Mouse (Mus musculus) heart, postnatal 0 days (tissue): ENCODE data around the gene Sox9. TPM values are rescaled to one million over a fixed set of nuclear protein-coding genes. Genes with fewer than 3 reads are reported as not detected.
A peak's percentile ranks its signal among the peaks of the same experiment; 100 is the strongest.

Experiments
- ATAC-seq: fragments of 200-750 bp; cut with Nextera tagmentation; 2 replicates; pipeline ENCODE4 v1.8.0; 2017; ENCODE audit warnings: low read depth, moderate number of reproducible peaks, moderate library complexity; ENCODE audit not compliant: insufficient read depth
- DNase-seq: peaks from one replicate; pipeline ENCODE4 v3.0.0-alpha.2; 2016; ENCODE audit warnings: low spot score
- H3K27ac ChIP-seq: fragments of 300-500 bp; sonication (generic); 2 replicates; pipeline ENCODE4 v1.5.1; 2014; ENCODE audit warnings: low read depth, mild to moderate bottlenecking
- H3K27me3 ChIP-seq: fragments of 300-500 bp; sonication (generic); 2 replicates; pipeline ENCODE4 v1.6.1; 2014; ENCODE audit warnings: low read length, mixed read lengths; ENCODE audit not compliant: control insufficient read depth, insufficient read depth
- H3K36me3 ChIP-seq: fragments of 300-500 bp; sonication (generic); replicated peaks from 2 replicates; pipeline ENCODE4 v1.6.1; 2014; ENCODE audit warnings: low read length, mixed read lengths; ENCODE audit not compliant: control insufficient read depth, insufficient read depth
- H3K4me1 ChIP-seq: fragments of 300-500 bp; sonication (generic); 2 replicates; pipeline ENCODE4 v1.6.1; 2014; ENCODE audit warnings: antibody characterized with exemption; ENCODE audit not compliant: control insufficient read depth, insufficient read depth
- H3K4me2 ChIP-seq: fragments of 300-500 bp; sonication (generic); 2 replicates; pipeline ENCODE4 v1.6.1; 2014; ENCODE audit warnings: low read depth, mild to moderate bottlenecking, low read length, moderate library complexity
- H3K4me3 ChIP-seq: fragments of 300-500 bp; sonication (generic); 2 replicates; pipeline ENCODE4 v1.5.1; 2014; ENCODE audit warnings: low read depth, low read length
- H3K9ac ChIP-seq: fragments of 300-500 bp; sonication (generic); replicated peaks from 2 replicates; pipeline ENCODE4 v1.6.1; 2014; ENCODE audit warnings: low read depth, low read length, mixed read lengths
- H3K9me3 ChIP-seq: fragments of 300-500 bp; sonication (generic); replicated peaks from 2 replicates; pipeline ENCODE4 v1.6.1; 2016; ENCODE audit warnings: low read length; ENCODE audit not compliant: control insufficient read depth
- CTCF ChIP-seq: IDR thresholded peaks from 2 replicates; pipeline ENCODE4 v1.5.1; 2016; ENCODE audit warnings: antibody characterized with exemption, control low read depth, low read depth
- EP300 ChIP-seq: IDR thresholded peaks from 2 replicates; pipeline ENCODE4 v1.6.1; 2016; ENCODE audit warnings: antibody characterized with exemption, low read depth
- WGBS: fragments of 180-500 bp; shearing (Covaris S2); extraction: QIAGEN DNeasy Blood & Tissue Kit; methylation state at CpG from one replicate; pipeline ENCODE4 v1.1.7; 2014; 5-methylcytosine and 5-hydroxymethylcytosine counted together
- polyA plus RNA-seq: library from polyadenylated mRNA; unstranded; fragments of >200 nt; fragmentation: Nextera tagmentation; extraction: Ambion mirVana; gene quantifications from 2 replicates; pipeline ENCODE4 v1.2.1, GENCODE M21; 2015
- total RNA-seq: library from RNA; depleted of rRNA; stranded (reverse); fragments of >200 nt; gene quantifications from 2 replicates; pipeline ENCODE4 v1.2.3, GENCODE M21; 2014; ENCODE audit warnings: low replicate concordance

The Sox9 gene
- total and polyA plus RNA-seq, 2 experiments from 2014 or later, result 3.4 to 9.5 TPM

DNA sequence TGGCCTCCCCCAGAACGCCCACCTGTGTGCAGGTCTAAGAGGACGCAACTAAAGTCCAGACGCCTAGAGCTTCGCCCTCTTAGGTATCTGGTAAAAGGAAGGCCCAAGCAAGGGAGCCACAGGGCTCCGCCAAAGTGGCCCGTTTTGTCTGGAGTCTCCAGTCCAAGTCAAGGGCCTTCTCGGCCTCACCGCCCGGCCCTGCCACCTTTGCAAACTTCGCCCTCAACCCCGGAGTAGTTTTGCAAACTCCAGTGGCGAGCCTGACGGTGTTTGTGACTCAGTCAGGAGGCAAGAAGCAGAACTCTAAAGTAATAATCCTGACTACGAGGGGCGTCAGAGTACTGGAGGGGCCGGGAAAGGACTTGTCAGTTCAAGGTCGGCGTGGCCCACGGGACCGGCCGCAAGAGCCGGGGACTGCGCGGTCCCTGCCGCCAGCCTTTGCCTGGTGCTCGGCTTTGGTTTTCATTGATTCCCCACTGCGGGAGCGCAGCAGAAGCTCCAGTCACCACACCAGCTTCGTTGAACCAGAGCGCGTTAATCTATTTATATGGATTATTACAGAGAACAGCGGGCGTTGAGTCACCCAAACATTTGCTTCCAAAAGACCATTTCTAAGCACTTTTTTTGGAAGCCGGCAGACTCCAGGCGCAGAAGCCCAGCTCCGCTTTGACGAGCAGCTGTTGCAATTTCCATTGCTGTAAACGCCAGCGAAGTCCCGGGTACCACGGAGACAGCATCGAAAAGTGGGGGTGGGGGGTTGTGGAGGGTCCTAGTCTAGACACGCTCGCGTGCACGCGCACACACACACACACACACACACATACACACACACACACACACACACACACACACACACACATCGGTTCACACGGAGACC, 751 bp upstream of the Sox9 start:
- H3K9ac ChIP-seq, result no peak overlapping the region
- peak overlapping the region; percentile 59 for H3K4me3 ChIP-seq
- TF ChIP-seq CTCF, result no peak
- no peak for TF ChIP-seq EP300
- H3K27ac ChIP-seq, result peak overlapping the region; percentile 49
- H3K4me1 ChIP-seq, result no peaks in the 10 kb centered on the region
- ATAC-seq (no peak), DNase-seq (peak; percentile 20)
- H3K4me2 ChIP-seq, result peak overlapping the region; percentile 66
- H3K27me3 ChIP-seq, result peaks cover 96% of the 10 kb centered on the region
- no peaks in the 10 kb centered on the region for H3K9me3 ChIP-seq
- WGBS, result under 1% methylated on average over 49 of the region's 49 CpGs
- no peaks in the 10 kb centered on the region for H3K36me3 ChIP-seq

DNA sequence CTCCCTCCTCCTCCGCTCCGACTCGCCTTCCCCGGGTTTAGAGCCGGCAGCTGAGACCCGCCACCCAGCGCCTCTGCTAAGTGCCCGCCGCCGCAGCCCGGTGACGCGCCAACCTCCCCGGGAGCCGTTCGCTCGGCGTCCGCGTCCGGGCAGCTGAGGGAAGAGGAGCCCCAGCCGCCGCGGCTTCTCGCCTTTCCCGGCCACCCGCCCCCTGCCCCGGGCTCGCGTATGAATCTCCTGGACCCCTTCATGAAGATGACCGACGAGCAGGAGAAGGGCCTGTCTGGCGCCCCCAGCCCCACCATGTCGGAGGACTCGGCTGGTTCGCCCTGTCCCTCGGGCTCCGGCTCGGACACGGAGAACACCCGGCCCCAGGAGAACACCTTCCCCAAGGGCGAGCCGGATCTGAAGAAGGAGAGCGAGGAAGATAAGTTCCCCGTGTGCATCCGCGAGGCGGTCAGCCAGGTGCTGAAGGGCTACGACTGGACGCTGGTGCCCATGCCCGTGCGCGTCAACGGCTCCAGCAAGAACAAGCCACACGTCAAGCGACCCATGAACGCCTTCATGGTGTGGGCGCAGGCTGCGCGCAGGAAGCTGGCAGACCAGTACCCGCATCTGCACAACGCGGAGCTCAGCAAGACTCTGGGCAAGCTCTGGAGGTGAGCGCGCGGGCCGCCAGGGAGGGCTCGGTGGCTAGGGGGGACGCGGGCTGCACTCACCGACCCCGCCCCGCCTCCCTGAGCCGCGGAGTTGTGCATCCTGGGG, 515 bp downstream of the Sox9 start:
- peak overlapping the region; percentile 68 for H3K27ac ChIP-seq
- no peak for TF ChIP-seq EP300
- TF ChIP-seq CTCF, result no peak
- H3K4me2 ChIP-seq, result peak overlapping the region; percentile 66
- peaks cover 92% of the 10 kb centered on the region for H3K27me3 ChIP-seq
- H3K4me3 ChIP-seq, result peak overlapping the region; percentile 59
- no peaks in the 10 kb centered on the region for H3K36me3 ChIP-seq
- peak; percentile 15; the same call in 1 of the 2 replicates for ATAC-seq
- H3K9me3 ChIP-seq, result no peaks in the 10 kb centered on the region
- WGBS, result under 1% methylated on average over 72 of the region's 75 CpGs
- peak overlapping the region; percentile 44 for H3K9ac ChIP-seq
- no peaks in the 10 kb centered on the region for H3K4me1 ChIP-seq
- no peak for DNase-seq

GRCm38 (mm10) chr11:112783401-112784346, 1.6 kb downstream of the Sox9 start:
- Histone ChIP-seq H3K4me3 (peak overlapping the region; percentile 59), H3K4me2 (peak overlapping the region; percentile 66), H3K27ac (no peak overlapping the region), H3K27me3 (peaks cover 92% of the 10 kb centered on the region), H3K9me3 (no peaks in the 10 kb centered on the region), H3K9ac (no peak overlapping the region), H3K4me1 (no peaks in the 10 kb centered on the region), H3K36me3 (no peaks in the 10 kb centered on the region)
- no peak for TF ChIP-seq EP300
- TF ChIP-seq CTCF, result no peak
- ATAC-seq (no peak), DNase-seq (no peak)
- 1% methylated on average over 42 of the region's 42 CpGs for WGBS

DNA sequence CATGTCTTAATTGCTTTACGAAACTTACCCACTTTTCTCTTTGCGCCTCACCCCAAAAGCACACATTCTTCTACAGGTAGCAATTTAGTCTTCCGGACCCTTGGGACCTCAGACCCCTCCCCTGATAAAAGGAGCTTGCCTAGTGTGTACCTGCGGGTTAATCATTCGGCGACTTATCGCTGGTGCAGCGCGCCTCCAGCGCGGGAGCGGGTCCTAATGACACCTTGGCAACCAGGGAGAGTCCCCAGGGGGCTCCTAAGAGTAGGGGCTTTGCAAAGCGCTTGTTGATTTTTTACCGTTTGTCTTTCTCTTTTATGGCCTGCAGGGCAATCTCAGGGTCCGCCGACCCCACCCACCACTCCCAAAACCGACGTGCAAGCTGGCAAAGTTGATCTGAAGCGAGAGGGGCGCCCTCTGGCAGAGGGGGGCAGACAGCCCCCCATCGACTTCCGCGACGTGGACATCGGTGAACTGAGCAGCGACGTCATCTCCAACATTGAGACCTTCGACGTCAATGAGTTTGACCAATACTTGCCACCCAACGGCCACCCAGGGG, 2.4 kb downstream of the Sox9 start:
- Histone ChIP-seq H3K4me3 (peak overlapping the region; percentile 59), H3K9ac (no peak overlapping the region), H3K27ac (no peak overlapping the region), H3K4me1 (no peaks in the 10 kb centered on the region), H3K4me2 (peak overlapping the region; percentile 66), H3K36me3 (no peaks in the 10 kb centered on the region), H3K9me3 (no peaks in the 10 kb centered on the region), H3K27me3 (peaks cover 84% of the 10 kb centered on the region)
- no peak for DNase-seq
- WGBS, result 5% methylated on average over 30 of the region's 30 CpGs
- ATAC-seq, result no peak
- TF ChIP-seq EP300, result no peak
- no peak for TF ChIP-seq CTCF

DNA sequence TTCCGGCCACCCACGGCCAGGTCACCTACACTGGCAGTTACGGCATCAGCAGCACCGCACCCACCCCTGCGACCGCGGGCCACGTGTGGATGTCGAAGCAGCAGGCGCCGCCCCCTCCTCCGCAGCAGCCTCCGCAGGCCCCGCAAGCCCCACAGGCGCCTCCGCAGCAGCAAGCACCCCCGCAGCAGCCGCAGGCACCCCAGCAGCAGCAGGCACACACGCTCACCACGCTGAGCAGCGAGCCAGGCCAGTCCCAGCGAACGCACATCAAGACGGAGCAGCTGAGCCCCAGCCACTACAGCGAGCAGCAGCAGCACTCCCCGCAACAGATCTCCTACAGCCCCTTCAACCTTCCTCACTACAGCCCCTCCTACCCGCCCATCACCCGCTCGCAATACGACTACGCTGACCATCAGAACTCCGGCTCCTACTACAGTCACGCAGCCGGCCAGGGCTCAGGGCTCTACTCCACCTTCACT, 2.9 kb downstream of the Sox9 start:
- H3K4me3 ChIP-seq, result peak overlapping the region; percentile 59
- ATAC-seq, result no peak
- no peak overlapping the region; the same call in 1 of the 2 replicates for H3K9ac ChIP-seq
- WGBS, result 5% methylated on average over 33 of the region's 34 CpGs
- H3K4me2 ChIP-seq, result peak overlapping the region; percentile 66
- peaks cover 79% of the 10 kb centered on the region for H3K27me3 ChIP-seq
- no peak for DNase-seq
- no peaks in the 10 kb centered on the region for H3K9me3 ChIP-seq
- H3K27ac ChIP-seq, result no peak overlapping the region
- H3K36me3 ChIP-seq, result no peaks in the 10 kb centered on the region
- no peaks in the 10 kb centered on the region for H3K4me1 ChIP-seq
- no peak for TF ChIP-seq EP300
- TF ChIP-seq CTCF, result no peak
